Mouse (Mus musculus): ENCODE data around the gene Vat1l.

Vat1l gene

DNA sequence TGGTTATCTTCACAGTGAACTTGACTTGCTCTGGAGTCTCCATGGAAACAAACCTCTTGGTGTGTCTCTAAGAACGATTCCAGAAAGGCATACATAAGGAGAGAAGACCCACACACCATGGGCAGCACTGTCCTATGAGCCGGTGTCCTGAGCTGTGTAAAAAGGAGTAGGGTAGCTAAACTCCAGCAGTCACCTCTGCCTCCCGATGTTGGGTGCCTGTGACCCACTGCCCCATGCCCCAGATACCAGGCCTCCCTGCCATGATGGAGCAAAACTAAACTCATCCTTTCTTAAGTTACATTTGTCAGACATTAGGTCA, 90.3 kb downstream of the Vat1l start:
- no peak for DNase-seq (ENCODE audit: low read depth, low spot score)

GRCm38 (mm10) chr8:114298253-114298652, 92.8 kb downstream of the Vat1l start:
- DNase-seq (ENCODE audit: low read depth, low spot score): no peak

GRCm38 (mm10) chr8:114300072-114300471, 94.7 kb downstream of the Vat1l start:
- no peak for DNase-seq (ENCODE audit: low read depth, low spot score)

GRCm38 (mm10) chr8:114306296-114306695, 100.9 kb downstream of the Vat1l start:
- no peak for DNase-seq (ENCODE audit: low read depth, low spot score)

DNA sequence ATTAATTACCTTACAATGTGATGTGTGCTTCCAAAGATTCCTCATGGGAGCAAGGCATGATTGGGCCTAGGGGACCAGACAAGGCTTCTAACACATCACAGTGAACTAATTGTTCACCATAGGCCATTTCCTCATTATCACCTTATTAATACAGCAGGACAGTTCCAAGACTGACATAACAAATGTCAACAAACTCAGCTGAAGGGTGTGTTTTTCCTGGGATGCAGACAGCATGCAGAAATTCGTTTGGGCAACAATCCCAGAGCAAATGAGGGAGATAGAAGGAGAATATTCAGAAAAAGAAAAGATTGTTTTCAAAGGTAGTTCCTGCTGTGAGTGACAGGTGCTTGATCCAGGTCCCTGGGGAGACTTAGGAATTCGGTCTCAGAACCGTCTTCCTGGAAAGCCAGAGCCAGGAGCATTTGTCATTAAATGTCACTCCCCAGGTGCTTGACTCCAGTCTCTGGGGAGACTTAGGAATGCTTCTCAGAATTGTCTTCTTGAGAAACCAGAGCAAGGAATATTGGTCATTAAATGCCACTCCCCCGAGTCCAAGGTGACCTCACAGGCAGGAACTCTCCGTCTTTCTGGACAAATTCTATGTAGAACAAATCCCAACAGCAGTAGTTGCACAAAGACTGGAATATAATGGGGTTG, 109.4 kb downstream of the Vat1l start:
- DNase-seq (ENCODE audit: low read depth, low spot score): no peak

- DNase-seq (ENCODE audit: low read depth, low spot score): no peak
Observed at GRCm38 (mm10) chr8:114318161-114318560, 112.7 kb downstream of the Vat1l start.

GRCm38 (mm10) chr8:114322096-114322495, 116.7 kb downstream of the Vat1l start:
- no peak for DNase-seq (ENCODE audit: low read depth, low spot score)

GRCm38 (mm10) chr8:114331928-114332327, 126.5 kb downstream of the Vat1l start:
- DNase-seq (ENCODE audit: low read depth, low spot score): no peak

GRCm38 (mm10) chr8:114332949-114333348, 127.5 kb downstream of the Vat1l start:
- DNase-seq (ENCODE audit: low read depth, low spot score): no peak

- no peak for DNase-seq (ENCODE audit: low read depth, low spot score)
Observed at GRCm38 (mm10) chr8:114335721-114336120, 130.3 kb downstream of the Vat1l start.

GRCm38 (mm10) chr8:114342276-114342675, 136.9 kb downstream of the Vat1l start:
- no peak for DNase-seq (ENCODE audit: low read depth, low spot score)

DNA sequence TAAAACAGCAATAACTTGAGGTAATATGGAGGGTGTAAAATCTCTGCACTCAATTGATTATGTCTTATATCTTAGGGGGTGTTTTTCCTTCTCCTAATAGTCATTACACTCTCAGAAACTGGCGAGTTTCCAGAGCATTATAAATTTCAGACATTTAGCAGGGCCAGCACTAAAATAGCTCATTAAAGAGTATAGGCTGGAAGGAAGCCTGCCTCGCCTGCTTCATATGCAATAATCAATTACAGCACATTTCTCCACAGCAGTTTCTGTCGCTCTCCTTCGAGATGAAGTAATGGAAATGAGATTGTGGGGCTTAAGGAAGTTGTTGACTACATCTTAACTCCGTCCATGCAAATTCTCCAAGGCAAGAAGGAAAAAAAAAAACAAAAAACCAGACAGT, 139.4 kb downstream of the Vat1l start:
- DNase-seq (ENCODE audit: low read depth, low spot score): no peak

DNA sequence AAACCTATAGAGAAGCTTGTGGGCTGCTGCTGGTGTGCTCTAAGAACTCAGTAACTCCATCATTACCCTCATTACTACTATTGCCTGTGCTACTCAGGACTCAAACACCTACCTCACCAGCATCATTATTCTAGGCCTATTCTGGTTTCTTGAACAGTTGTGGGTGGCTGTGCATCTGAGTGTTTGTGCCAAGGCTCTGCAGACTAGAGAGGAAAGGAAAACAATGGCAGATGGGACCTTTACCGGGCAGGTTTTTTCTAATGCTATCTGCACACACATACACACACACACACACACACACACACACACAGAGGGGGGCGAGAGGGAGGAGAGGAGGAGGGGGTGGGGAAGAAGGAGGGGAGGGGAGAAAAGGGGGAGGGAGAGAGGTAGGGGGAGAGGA, 140.6 kb downstream of the Vat1l start:
- no peak for DNase-seq (ENCODE audit: low read depth, low spot score)

GRCm38 (mm10) chr8:114351643-114352427, 146.4 kb downstream of the Vat1l start:
- DNase-seq (ENCODE audit: low read depth, low spot score): peak; percentile 43

DNA sequence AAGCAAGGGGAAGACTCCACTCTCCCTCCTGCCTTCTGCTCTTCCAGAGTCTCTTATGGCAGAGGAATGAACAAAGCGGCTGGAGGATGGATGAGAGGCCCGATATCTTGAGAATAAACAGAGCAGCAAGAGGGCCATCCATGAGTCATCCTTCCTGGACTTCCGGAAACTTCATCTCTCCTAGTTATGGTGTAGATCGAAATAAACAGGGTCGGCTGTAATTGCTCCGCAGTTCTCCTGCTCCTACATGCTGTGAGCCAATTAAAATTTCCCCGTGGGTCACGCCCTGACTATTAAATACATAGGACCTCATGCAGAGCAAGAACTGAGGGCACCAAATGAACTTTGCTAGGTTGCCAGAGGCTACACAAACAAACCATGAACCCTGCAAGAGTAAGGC, 155.1 kb downstream of the Vat1l start:
- DNase-seq (ENCODE audit: low read depth, low spot score): no peak

- DNase-seq (ENCODE audit: low read depth, low spot score): peak; percentile 5
Observed at GRCm38 (mm10) chr8:114363167-114363566, 157.8 kb downstream of the Vat1l start.

- DNase-seq (ENCODE audit: low read depth, low spot score): no peak
Observed at GRCm38 (mm10) chr8:114363656-114364055, 158.2 kb downstream of the Vat1l start.

DNA sequence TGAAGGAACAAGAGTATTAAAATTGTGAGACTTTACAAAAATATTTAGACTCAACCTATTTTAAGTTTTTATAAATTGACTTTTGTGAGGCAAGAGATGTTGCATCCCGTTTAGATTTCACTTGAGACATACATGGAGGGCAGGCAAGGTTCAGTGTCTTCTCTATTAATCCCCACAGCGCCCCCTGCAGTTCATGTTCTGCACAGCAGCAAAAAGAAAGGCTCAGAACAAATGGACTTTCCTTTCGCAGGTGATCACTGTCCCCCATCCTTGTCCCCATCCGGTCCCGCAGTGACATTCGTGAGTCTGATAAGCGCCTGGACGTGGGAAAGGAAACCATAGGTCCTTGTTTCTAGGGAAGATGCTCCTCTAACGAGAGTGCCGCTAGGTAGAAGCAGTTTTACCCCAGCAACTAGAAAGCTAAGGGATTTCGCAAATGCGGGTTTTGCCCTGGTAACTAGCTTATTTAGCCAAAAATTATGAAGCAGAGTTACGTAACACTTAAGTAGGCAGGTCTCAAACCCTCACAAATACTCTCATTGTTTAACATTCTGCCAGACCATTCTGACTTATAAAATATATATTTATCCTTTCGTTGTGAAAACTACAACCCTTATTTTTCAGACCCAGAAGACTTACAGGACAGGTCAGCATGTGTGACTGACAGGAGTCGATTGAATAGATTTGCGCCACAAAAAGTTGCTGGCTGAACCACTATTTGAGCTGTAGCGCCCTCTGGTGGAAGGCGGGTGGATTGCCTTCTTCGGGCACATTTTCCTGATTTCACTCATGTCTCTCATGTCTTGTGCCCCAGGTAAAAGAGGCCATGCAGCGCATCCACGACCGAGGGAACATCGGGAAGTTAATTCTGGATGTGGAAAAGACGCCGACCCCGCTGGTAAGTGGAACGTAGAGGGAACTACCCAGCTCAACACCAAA, 163.9 kb downstream of the Vat1l start:
- peak; percentile 69 for DNase-seq (ENCODE audit: low read depth, low spot score)

DNA sequence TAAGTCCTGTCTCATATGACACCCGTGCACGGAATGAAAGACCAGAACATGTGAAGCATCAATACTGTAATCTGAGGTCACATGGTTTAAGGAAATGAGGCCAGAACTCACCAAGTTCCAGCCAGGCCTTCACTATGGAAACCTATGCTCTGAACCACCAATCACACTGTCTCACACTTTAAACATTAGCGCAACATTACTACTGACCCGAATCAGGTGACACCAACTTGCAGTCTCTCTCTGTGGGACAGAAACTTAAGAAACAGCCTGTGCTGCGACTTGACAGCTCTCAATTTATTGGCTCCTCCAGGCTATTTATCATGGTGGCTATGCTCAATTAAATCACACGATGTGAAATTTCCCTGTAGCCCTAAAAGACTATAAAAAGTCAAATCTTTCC, 169.0 kb downstream of the Vat1l start:
- no peak for DNase-seq (ENCODE audit: low read depth, low spot score)

GRCm38 (mm10) chr8:114384189-114384588, 178.8 kb downstream of the Vat1l start:
- no peak for DNase-seq (ENCODE audit: low read depth, low spot score)

- no peak for DNase-seq (ENCODE audit: low read depth, low spot score)
Observed at GRCm38 (mm10) chr8:114387494-114387893, 182.1 kb downstream of the Vat1l start.
